Mouse (Mus musculus) cerebellum, postnatal 36 days (tissue): ENCODE data around the gene Cggbp1.

Source experiments
- DNase-seq, 2 experiments: peaks; one replicate each; pipeline ENCODE4 v3.0.0; 2021 to 2022; ENCODE audit warnings: mixed read lengths in 2 of 2

Gene Cggbp1

DNA sequence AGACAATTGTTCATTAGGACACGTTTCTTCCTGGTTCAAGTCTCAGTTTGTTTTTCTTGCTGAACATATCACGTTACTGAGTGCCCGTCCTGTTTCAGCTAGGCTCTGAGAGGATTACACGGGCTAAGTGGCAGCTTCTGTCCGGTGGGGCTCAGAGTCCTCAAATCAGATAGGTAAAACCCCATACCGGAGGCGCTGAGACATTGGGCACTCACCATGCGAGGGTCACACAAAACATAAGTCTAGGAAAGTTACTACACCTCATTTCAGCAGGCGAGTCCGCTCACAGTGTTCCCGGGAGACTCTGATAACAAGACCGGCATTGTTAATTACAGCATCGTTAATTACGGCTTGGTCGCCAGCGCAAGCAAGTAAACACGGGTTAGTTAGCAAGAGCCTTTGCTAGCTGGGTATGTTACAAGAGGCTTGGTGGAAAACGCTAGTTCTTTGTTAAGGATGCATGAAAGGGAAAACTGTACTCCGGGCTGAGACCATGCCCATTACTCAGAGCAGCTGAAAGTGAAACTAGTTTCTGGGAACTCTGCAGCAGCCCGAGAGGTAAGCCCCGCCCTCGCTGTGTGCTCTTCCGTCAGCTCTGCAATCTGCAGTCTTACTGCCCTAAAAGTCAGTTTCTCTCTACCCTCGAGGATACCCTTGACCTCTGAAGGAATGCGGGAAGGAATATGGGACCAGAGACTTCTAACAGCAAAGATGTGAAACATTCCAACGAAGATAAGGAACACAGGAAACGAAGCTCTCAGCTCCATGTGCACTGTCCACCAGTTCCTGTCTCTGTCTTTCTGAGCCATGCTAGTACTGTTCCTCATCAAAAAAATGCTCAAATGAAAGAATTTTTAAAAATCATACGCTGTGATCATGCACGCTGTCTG lies 21.9 kb downstream of the Cggbp1 start:
- peak; percentile 20 to 35 for DNase-seq

DNA sequence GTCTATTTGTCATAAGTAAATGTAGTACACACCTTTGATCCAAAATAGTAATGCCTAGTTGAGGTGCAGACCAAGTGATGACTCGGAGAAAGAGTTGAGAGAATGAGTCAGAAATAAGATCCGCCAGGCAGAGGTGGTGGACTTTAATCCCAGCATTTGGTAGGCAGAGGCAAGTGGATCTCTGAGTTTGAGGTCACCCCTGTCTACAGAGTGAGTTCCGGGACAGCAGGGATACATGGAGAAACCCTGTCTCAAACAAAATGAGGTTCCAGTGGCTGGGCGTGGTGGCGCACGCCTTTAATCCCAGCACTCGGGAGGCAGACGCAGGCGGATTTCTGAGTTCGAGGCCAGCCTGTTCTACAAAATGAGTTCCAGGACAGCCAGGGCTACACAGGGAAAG lies 23.6 kb downstream of the Cggbp1 start:
- DNase-seq: no peak

DNA sequence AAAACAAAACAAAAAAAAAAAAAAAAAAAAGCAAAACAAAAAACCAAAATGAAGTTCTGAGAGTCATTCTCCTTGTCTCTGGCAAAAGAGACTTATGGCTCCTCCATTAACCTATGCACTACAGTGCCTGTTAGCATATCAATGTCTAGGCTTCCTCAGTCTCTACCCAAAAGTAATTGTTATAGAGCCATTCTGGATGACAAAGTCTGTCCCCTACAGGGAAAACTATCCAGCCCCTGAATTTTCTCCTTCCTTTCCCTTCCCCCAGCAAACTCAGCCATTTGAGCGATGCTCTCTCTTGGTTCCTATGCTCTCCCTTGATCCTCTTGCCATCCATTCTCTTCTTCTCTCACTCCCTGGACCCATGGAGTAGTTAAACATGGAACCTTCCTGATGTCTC lies 24.0 kb downstream of the Cggbp1 start:
- no peak for DNase-seq

DNA sequence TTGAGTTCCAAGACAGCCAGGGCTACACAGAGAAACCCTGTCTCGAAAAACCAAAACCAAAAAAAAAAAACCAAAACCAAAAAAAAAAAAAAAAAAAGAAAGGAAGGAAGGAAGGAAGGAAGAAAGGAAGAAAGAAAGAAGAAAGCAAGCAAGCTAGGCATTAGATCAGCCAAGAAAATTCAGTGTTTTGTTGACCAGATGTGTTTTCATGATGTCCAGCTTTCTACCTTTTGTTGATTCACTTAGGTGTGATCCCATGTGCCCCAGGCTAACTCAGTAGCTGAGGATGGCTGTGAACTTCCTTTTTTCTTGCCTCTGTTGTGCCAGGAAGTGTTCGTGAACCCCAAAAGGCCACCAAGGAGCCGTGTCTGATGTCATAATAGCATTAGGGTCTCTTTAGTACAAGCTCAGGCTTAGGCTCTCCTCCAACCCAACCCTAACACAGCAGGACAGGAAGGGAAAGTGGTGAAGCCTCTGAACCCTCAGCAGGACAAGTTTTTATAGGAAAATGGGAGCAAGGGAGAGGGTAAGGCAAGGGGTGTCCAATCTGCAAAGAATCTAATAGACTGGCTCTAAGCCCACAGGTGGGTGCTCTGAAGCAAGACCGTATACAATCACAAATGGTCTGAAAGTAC lies 25.0 kb downstream of the Cggbp1 start:
- no peak for DNase-seq

DNA sequence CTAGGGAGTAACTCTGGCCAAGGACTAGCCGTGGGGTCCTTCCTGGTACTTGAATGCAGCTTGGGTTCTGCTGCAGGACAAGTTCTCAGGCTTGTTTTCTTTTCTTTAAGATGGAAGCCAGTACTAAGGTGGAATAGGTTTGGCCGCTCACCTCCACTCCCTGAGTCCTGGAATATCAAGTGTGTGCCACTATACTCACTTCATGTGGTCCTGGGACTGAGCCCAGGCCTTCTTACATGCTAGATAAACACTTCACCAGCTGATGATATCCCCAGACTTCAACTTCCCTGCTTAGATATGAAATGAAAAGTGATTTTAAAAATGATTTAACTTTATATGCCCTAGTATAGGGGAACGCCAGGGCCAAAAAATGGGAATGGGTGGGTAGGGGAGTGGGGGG lies 25.5 kb downstream of the Cggbp1 start:
- no peak for DNase-seq

DNA sequence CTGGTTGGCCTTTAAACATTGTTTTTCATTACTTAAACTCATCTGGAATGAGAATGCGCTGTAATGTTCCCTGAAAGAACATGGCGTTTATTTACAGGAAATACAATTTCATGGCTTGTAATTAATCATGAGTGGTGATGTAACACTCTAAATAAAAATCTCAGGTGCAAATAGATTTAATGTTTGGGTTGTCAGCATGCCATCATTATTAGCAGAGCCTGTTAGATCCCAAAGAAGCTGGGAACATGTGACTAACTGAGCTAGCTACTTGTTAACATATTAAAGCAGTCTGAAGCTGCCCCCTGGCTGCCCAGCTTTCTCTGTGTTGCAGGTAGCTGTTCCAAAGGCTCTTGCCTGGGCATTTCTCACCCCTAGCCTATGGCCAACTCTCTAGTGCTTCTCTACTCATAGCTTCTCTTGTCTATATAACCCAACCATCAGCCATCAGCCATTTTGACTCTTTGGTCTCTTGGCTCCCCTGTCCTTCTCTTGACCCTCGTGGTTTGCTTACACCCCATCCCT lies 26.9 kb downstream of the Cggbp1 start:
- DNase-seq: no peak

DNA sequence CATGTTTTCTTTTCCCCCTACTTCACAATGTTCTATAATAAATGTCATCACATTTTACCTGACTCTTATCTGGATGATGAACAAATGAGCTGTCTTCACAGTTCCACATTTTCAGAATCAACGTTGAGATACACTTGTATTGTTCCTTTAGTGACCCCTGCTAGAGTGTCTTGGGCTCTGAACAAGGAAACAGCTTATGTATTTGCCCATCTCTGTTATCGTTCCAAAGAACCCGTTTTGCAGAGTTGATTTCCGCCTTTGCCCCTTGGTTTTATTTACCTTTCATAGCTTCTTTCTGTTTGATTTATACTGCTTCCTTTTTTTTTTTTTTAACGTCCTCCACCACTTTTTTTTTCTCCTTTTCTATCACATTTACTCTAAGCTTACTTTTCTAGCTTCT lies 27.9 kb downstream of the Cggbp1 start:
- DNase-seq: no peak

DNA sequence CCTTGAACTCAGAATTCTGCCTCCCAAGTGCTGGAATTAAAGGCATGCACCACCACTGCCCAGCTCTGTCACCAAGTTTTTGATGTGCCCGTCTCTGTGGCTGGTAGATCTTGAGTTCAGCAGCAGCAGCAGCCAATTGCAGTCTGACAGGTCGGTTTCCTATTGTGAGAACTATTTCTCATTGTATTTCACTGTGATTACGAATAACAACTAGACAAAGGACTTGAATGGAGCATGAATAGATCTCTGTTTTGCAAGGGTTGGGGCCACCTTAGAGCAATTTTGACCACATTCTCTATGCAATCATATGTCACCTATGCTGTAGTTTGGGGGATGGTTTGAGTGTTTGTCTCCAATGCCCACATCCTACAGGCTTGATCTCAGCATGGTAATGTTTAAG lies 29.2 kb downstream of the Cggbp1 start:
- no peak for DNase-seq

DNA sequence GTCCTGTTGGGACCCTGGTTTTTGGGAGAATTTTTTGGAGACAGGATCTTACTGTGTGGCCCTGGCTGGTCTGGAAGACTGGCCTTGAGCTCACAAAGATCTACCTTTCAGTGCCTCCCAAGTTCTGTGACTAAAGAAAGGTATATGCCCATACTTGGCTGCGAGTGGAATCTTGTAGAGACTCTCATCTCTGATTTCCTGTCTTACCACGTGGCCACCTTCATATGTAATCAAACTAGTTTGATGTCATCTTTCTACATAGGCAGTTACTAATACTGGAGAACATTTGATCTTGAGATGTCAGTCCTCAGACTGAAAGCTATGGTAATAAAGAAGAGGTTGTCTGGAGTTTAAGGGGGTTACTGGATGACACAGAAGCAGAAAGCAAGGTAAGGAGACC lies 29.6 kb downstream of the Cggbp1 start:
- no peak for DNase-seq

DNA sequence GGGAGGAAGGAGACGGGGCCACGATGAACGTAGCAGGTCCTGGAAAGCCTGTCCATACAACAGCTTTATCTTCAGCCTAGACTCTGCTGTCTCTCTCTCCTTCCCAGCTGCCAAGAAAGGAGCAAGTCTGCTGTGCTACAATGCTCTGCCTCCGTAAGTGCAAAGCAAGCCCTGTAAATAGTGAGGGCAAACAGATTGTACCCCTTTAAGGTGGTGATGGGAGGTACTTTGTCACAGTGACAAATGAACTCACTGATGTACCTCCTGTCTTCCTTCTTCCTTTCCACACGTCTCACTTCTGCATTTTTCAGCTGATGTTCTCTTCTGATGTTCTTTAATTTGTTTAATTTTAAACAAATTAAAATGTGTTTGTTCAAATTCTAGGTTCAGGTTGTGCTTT lies 32.1 kb downstream of the Cggbp1 start:
- DNase-seq: no peak

DNA sequence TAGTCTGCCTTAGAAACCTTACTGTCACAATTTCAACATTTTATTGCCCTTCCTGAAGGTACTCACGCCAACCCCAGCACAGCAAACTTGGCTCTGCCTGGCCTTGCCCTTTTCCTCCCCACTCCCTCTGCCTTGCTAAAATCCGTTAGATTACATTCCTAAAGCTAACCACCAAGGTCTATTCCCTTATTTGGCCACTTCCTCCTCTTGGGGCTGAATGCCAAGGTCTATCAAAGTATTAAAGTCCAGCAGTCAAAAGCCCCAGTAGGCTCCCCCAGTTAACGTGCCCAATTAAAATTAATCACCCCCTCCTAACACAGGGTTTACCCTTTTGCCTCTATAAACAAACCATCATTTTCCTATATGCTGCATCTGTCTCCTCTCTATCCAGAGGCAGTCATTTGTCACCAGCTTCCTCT lies 32.6 kb downstream of the Cggbp1 start:
- no peak for DNase-seq

DNA sequence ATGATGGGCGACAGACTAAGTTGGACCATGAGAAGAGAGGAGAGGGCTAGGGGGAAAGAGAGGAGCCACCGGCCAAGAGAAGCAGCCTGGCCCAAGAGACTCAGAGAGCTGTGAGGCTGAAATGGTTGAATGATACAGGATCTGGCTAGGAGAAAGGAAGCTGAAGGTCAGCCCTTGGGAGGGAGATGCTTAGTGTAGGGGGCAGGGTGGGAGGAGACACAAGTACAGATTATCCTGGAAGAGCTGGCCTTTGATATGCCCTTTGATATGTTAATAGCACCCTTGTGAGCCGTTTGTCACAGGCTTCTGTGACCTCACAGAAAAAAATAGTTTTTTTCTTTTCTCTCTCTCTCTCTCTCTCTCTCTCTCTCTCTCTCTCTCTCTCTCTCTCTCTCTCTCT lies 33.3 kb downstream of the Cggbp1 start:
- DNase-seq: no peak

DNA sequence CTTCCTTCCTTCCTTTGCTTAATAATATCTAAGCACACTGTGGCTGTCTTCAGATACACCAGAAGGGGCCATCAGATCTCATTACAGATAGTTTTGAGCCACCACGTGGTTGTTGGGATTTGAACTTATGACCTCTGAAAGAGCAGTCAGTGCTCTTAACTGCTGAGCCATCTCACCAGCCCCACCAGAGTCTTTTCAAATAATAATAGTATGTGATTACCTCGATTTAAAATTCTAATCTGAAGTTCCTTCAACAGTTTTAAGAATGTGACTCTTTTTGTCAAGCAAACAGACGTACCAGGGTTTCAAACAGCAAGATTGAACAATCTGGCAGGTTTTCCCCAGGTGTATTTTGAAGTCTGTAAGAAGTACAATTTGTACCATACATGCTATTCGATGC lies 33.8 kb downstream of the Cggbp1 start:
- no peak for DNase-seq

DNA sequence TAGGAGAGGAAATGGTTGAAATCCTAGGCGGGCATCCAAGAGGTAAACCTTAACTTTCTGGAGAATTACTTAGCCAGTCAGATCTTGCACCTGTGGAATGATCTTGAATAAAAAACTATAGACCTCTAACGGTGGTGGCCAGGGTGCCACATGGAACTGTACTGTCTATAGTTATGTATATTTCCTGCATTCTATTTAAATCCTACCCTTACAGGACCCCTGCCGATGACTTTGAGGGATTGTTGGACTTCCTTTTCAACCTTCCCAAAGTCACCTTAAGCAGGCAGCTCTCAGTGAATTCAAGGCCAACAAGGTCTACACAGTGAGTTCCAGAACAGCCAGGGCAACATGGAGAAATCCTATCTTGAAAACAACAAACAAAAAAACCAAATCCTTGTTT lies 37.7 kb downstream of the Cggbp1 start:
- no peak for DNase-seq

DNA sequence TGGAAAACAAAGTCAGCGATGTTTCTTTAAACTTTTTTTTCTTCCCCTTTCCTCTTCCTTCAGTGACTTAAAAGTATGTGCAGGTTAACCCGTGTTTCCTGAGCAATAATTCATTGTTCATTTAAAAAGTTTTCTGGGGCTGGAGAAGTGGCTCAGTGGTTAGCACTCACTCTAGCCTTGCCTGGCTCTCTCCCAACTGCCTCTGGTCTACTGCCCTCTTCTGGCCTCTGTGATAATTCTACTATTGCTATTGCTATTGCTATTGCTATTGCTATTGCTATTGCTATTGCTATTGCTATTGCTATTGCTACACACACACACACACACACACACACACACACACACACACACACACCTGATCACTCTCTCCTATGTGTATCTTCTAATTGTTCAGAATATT lies 47.3 kb downstream of the Cggbp1 start:
- no peak for DNase-seq

DNA sequence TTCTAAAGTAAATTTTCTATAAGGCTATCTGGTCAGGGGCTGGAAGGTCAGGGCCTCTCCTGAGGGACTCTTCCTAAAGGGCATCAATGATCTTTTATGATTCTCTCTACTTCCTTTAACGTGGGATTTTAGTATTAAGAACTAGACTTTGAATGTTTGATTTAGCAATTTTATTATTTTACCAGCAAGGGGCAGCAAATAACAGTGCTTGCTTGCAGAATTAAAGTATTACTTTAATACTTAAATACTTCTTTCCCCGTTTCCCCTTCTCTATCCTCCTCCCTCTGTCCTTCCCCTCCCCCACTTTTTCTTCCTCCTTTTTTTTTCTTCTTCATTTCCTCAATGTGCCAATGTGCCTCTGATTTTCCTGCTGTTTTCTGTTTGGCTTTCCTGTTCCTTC lies 51.5 kb downstream of the Cggbp1 start:
- DNase-seq: no peak

DNA sequence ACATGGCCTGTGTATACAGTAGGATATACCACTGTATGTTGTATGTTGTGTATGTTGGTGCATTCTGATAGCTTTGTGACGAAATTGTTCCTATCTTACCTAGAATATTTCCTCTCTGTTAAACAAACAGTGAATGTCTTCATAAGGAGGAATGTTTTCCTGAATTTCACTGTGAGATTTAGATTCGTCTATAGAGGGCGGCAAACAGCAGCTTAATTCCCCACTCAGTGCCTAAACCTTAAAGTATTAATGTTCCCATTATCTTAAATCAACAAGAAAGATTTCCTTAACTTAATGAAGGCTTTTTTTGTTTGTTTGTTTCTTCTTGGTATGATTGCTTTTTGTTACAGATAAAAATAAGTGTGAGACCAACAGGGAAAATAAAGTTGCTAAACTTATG lies 55.3 kb downstream of the Cggbp1 start:
- no peak for DNase-seq

DNA sequence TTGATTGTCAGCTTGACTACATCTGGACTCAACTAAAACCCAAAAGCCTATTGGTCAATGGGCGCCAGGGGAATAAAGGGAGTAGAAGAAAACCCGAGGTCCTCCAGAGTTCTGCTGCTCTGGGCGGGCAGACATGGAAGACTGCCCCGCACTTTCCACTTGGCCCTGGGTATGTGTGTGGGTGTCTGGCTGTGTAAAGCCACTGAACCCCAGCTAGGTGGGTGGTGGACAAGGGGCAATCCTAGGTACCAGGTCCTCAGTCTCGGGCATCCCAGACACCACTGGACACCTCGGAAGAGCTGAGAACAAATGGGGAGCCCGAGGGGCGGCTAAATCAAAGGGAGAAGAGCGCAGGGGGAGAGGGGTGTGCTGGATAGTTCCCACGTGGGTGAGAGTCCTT lies 57.0 kb downstream of the Cggbp1 start:
- no peak for DNase-seq
